Mouse (Mus musculus) heart, adult 11 months (tissue): ENCODE results near the gene Fam114a1.

Source experiments
- DNase-seq: peaks from one replicate; pipeline ENCODE4 v3.0.0; 2022

Fam114a1 gene

GRCm38 (mm10) chr5:65062236-65062635, 92.4 kb downstream of the Fam114a1 start:
- DNase-seq = peak; percentile 76

DNA sequence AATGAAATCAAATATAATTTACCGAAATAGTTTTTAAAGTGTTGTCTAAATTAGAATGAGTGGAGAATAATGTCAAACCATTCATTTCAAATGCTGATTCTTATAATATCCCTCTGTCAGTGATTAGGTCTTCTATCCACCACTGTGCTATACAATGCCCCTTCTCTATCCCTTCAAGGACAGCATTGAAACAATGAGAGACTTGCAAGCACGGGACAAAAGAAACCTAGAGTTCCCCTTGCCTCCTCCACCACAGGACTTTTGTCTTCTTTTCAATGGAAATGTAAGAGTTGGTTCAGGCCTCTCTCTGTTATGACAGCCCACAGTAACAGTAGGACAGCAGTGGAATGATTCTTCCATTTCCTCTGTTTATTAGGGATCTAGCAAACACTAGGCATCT, 93.4 kb downstream of the Fam114a1 start:
- DNase-seq = no peak

- DNase-seq = peak; percentile 61
Observed at GRCm38 (mm10) chr5:65068166-65068565, 98.3 kb downstream of the Fam114a1 start.

DNA sequence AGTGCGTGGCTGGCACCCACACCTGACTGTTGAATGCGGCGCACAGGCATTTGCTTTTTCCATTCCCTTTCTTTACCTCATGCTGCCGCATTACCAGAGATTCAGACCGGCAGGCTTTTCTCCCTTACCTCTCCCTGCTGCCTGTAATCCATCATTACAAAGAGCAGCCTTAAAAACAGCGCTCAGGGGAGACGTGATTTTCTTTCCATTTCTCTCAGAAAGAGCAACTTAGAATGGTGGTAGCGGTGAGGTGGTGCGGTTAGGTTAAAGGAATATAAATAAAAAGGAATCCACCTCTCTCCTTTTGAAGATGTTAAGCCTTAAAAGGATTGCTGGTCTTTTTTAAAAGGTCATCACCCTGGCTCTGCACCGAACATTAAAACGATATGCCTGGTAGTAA, 100.0 kb downstream of the Fam114a1 start:
- peak; percentile 22 for DNase-seq

- DNase-seq = no peak
Observed at GRCm38 (mm10) chr5:65071689-65072118, 101.8 kb downstream of the Fam114a1 start.

- DNase-seq = no peak
Observed at GRCm38 (mm10) chr5:65073247-65073646, 103.4 kb downstream of the Fam114a1 start.

DNA sequence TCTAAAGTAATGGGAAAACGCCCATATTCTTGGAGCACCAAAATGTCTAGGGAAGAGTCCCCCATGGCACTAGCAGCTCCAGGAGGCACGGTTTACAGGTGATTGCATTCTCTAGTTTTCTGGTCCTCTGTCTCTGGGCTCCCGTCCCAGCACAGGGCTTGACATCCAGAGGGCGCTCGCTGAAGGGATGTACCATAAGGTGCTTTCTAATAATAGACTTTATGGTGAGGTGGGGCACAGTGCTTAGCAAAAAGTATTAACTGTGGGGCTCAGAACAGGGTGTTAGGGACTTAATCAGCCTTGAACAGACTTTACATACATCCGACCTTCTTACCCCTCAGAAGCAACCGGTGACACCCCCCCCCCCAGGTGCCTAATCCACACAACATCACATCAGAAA, 104.8 kb downstream of the Fam114a1 start:
- no peak for DNase-seq

- DNase-seq = no peak
Observed at GRCm38 (mm10) chr5:65076087-65076486, 106.2 kb downstream of the Fam114a1 start.

DNA sequence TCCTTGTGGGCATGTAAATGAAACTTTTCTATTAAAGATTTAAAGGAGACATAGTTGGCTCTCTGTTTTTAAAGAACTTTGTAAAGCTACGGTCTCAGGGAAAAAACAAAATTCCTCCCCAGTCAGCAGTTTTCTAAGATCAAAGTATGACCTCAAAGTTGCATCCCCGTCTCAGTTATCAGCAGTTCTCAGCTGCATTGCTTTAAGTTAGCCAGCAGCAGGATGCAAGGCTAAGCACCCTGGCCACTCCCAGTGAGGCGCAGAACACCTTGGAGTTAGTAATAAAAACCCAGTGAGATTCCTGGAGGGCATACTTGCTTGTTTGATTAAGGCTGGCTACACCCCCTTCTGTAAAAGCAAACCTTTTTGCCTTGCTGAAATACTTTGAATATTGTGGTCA, 106.9 kb downstream of the Fam114a1 start:
- DNase-seq = no peak

GRCm38 (mm10) chr5:65078081-65078480, 108.2 kb downstream of the Fam114a1 start:
- no peak for DNase-seq

DNA sequence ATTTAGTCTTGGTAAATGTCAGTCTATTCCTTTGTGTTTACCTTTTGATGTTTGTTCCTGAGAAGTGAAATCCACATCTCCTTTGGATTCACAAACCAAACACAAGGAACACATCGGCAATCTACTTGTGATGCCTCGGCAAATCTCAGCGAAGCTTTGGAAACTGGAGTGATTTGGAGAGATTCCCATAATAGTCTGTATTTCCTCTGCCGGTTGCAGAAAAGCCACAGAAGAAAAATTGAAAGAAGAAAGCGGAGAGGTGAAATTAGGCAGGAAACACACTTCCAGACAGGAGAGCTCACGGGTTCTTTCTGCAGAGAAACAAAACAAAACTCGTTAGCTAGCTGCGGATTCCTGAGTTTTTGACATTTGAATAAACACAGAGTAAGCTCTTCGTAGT, 110.0 kb downstream of the Fam114a1 start:
- no peak for DNase-seq

DNA sequence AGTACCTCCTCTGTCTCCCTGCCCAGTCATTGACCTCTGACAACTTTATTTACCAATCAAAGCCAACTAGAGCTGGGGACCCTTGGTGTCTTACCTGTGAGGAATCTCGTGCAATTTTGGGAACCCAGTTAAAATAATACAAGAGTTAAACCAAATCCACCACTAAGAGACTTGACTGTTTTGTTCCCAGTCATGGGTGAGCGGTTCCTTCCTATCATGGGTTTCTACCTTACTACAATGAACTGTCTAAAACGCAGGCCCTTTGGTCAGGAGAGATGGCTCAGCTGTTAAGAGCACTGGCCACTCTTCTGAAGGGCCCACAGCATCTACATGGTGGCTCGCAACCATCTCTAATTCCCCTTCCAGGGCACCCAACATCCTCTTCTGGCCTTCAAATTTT, 112.0 kb downstream of the Fam114a1 start:
- peak; percentile 50 for DNase-seq

GRCm38 (mm10) chr5:65086522-65086921, 116.7 kb downstream of the Fam114a1 start:
- DNase-seq = peak; percentile 93

DNA sequence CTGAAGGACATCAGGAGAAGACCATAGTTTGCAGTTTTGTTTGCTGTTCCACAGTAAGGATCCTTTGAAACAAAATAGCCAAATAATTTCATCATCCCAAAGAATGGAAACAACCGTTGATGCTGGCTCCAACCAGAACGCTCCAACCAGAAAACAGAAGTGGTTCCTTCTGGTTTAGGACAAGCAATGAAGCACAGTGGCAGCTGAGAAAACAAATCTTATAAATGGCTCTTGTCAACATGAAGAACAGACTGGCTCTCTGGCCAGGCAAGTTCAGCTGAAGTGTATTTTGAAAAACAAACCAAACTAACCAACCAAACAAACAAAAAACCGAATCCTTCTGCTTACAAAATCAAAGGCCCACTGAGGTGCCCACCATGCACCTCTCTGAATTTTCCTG, 119.8 kb downstream of the Fam114a1 start:
- DNase-seq = peak; percentile 28

DNA sequence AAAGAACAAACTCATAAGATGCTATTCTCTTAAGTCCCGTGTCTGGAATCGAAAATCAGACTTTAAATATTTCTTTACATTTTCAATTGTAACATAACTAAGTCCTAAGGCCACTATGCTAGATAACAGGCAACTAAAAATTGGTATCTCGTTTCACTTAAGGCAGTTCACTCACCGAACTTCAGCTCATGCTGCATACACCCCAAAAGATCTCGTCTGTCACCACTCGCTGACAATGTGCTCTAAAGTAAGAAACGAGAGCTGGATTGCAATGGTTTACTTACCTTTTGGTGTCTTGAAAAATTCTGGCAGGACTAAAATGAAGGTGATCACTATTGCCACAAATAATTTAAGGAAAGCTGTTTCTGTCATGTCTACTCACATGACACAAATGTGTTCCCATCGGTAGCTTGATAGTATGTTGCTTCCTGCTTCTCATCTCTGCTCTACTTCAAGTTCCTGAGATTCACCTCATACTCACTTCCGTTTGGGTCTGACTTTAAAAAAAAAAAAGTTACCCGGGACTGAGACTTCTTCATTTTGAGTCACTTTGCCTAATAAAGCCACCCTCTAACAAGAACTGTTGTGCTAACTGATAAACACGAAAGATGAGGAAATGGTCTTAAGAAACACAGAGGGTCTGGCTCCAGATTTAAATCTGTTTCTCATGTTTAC, 121.5 kb downstream of the Fam114a1 start:
- peak; percentile 24 for DNase-seq
